Mouse (Mus musculus) kidney, adult 9 months (tissue): ENCODE measurements around the gene Ano6.

Experiments used
- DNase-seq: peaks from one replicate; pipeline ENCODE4 v3.0.0; 2022

Gene Ano6

DNA sequence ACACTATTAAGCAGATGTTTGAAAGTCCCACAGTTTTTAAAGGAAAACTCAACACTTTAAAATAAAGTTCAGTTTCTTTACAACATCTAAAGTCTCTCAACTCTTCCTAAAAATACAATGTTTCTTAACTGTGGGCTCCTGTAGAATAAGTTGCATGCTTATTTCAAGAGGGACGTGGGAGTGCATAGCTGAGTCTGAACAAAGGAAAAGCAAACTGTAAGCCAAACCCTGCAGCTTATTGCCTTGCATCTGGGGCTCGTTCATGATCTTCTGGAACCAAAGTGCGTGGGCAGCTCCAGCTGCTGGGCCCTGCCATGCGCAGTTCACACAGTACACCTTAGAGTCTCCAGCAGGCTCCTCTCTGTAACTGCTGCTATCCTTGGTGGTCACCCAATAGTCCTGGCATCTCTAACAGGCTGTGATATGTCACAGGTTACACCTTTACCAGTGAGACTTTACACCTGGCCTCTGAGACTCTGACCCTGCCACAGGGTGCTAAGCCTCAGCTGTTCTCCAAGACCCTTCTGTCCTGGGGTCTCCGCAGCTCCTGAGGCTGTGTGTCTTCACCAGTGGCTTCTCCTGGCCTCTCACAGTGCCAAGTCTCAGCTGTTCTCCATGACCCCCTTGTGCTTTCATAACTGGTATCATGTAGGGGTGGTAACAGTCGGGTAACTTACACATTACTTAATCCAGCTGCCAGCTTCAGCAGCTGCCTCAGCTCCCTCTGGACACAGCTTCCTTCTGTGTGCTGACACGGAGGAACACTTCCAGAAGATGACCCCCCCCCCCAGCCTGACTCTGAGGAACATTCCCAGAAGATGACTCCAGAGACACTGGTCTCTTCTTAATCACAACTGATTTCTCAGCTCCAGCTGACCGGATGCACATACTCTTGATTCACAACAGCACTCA lies 66.3 kb downstream of the Ano6 start:
- no peak for DNase-seq

DNA sequence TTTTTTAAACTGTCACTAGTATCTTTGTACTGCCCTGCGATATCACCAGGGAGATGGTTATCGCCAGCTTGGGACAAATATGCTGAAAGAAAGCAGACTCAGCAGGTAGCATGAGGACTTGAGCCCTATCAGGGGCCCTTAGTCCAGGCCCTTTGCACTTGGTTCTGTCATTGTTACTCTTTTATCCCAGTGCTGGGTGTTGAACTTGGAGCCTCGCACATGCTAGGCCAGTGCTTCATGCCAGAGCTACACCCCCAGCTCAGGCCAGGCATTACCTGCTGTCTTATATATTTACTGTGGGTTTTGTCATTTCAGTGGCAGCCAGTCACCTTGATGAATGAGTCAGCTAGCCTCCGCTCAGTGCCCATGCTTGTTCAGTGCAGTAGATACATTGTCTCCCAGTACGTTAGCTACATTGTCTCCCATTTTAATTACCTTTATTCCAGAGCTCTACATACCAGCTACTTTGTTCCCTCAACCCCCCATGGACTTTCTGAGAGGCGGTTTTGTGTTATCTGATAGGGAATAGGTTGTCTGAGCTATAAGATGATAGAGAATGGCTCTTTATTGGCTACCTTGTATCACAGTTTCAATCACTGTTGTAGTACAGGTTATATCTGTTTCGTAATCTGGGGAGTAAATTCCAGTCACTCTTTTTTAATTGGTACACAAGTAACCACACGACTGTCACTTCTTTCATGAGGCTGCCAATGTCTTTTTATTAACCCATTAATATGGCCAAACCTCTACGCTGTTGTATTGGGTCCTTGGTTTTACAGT lies 68.4 kb downstream of the Ano6 start:
- no peak for DNase-seq

DNA sequence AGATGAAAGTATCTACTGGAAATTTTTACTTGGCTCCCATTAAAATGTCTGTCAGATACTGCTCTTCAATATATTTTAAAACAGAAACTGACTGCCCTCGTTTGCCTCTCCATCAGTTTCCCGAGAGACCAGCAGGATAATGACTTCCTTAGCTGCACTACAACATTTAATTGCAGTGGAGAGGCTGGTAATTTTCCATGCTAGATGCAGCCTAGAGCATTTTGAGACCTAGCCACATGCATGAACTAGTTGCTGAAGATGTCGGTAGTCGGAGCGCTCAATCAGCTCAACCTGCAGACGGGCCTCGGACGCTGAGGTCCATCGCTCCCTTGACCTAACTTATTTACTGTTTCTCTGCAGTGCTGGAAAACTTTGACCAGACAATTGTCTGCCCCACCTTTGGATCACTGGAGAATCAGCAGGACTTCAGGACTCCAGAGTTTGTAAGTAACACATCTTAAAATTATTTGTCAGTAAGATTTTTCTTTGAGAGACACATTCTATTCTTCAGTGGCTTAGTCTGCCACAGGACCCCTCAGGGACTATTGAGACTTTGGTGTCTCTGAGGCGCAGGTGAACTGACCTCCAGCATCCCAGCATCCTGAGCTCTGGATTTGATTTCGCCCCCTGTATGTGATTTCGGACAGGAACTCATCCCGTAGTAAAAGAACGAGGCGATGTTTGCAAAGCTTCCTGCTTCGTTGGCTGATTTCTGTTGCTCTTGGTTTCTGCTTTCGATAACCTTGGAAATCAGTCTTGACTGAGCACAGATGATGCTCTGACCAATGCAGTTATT lies 73.4 kb downstream of the Ano6 start:
- no peak for DNase-seq

DNA sequence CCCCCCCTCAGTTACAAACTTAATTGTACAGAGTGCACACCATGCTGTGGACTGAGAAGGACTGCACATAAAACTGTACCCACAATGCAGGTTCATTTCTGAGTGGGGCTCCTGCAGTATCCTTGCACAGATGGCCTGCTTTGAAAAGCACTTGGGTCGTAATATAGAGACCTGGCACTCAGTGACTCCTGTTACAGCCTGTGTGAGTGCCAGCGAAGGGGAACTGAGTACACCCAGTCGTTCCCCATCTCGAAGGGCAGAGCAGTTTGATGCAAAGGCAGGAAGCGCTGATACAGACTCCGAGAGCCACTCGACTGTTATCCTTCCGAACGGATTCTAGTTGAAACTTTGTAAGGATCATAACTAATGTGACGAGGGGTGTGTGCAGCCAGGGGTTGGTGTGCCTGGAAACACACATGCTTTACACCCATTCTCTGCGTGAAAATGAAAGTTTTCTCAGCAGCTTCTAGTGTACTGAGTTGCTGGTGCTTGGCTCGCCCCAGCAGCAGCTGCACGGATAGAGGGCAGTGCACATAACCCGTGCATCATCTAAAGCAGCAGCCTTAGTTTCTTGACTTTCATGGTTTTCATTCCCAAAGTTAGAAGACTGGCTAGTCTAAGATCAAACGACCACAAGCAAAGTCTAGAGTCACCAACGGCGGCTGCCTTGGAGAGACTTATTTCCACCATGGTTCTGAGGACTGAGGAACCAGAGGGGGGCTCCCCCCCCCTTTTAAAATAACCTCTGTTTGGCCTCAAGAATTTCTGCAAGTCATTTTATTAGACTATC lies 74.9 kb downstream of the Ano6 start:
- DNase-seq, result no peak

DNA sequence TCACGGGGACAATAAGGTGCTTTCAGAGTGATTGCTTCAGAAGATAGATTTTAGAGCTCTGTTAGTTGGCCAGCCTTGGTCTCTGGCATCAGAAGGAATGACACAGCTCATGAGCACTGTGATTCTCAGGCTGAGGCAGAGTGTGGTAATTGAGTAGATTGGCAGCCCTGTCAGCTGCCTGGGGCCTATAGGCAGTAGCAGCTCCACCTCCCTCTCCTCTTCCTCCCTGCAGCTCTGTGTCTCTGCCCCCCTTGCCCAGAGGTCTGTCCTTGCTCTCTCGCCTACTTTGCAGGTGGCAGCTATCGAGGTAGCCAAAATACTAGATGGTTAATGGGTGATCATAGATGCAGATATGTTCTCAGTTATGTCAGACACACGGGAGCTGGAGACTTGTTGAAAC lies 77.5 kb downstream of the Ano6 start:
- DNase-seq, result no peak

DNA sequence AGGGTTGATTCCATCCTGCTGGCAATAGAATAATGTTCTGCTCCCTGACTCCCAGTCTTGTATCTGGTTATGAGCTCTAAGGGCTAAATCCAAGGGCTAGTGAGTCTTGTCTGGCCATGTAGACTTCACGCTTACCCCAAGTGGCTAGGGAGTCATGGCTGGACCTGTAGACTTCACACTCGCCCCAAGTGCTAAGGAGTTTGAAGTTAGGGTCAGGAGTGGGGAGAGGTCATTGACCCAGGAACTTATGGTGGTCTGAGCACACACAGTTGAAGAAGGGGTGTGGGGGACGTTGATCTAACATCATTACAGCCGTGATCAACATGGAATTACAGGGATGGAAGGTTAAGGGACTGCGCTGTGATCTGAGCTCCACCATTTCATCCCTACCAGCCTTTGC lies 79.0 kb downstream of the Ano6 start:
- no peak for DNase-seq

DNA sequence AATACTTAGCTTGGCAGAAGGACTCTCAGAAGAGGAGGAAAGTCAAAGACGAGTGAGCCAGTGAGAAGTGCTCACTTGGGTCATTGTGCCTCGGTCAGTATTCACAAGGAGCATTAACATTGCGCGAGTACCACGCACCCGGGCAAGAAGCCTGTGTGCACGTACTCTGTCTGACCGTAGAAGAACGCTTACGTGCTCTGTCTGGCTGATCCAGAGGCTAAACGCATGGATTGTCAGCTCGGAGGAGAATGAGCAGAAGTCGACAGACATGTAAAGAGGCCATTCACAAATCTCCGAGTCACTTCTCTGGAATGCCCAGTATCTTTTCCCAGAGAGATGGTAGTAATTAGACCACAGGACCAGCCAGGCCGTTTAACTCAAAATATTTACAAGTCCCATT lies 81.0 kb downstream of the Ano6 start:
- no peak for DNase-seq

DNA sequence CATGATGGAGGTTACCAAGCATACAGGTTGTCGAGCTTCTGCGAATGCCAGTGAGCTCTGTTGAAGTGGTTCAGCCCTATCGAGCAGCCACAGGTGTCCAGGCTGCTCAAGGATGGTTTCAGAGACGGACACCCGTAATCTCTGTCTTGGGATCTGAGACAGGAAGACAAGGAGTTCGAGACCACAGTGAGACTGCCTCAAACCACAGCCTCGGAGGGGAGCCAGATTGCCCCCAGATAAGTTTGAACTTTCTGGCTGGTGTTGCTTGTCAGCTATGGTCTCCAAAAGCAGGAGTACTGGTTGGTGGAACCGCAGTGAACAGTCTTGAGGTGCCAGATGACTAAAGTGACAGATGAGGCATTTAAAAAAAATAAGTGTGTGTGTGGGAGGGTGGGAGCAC lies 81.8 kb downstream of the Ano6 start:
- no peak for DNase-seq

DNA sequence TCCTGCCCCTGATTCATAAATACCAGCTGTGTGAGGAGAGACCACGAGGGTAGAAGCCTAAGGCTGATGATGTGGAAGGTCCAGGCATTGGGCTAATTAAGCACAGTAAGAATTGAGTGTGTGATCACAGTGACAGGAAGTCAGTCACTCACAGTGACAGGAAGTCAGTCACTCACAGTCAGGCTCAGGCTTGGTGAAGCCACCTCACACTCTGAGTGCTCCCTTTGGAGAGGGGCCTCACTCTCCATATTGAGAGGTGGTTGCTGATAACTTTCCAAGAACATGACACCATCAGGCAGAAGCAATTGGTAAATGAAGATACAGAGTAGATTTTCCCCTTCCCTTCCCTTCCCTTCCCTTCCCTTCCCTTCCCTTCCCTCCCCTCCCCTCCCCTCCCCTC lies 82.6 kb downstream of the Ano6 start:
- DNase-seq, result no peak

DNA sequence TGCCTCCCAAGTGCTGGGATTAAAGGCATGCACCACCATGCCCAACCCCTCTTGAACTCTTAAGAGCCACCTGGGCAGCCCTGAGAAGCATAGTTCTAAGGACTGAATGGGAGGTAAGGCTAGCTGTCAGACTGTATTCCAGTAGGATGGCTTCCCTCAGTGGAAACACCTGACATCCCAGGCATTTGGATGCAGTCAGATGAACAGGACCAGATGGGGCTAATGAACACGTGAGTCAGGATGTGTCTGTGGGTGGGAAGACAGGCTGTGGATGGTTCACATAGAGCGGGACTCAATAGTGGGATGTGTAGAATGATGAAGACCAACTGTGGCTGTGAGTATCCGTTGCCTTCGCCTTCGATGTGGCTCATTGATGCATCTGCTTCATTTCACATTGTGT lies 83.6 kb downstream of the Ano6 start:
- no peak for DNase-seq

DNA sequence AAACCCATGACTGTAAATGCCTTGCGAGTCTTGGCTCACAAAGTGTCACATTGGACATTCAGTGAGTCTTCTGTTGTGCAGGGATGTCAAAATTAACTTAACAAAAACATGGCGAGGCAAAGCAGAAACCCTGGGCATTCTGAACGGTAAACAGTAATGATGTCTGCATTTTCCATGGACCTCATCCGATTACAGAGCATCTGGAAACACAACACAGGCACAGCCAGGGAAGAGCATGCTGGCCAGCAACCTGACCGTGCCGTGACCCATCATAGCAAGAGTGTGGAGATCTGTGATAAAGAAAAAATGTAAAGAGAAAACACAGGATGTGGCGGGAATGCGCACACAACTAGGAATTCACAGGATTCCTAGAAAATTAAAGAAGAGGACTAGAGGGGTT lies 84.1 kb downstream of the Ano6 start:
- no peak for DNase-seq

DNA sequence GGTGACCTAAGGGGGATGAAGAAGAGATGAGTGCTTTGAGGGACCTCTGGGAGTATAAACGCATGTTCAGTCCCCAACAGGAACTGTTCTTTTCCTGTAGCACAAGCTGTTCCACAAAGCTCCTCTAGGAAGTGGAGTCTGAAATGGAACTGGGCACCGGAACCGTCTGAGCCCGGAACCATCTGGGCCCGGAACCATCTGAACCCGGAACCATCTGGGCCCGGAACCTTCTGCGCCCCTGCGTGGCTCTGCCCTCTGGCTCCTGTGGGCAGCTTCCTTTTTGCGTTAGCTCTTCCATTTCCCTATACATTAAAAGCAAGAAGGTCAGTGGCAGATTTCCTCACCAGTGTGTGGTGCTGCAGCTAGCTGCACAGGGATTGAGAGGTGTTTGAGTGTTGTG lies 85.3 kb downstream of the Ano6 start:
- no peak for DNase-seq

DNA sequence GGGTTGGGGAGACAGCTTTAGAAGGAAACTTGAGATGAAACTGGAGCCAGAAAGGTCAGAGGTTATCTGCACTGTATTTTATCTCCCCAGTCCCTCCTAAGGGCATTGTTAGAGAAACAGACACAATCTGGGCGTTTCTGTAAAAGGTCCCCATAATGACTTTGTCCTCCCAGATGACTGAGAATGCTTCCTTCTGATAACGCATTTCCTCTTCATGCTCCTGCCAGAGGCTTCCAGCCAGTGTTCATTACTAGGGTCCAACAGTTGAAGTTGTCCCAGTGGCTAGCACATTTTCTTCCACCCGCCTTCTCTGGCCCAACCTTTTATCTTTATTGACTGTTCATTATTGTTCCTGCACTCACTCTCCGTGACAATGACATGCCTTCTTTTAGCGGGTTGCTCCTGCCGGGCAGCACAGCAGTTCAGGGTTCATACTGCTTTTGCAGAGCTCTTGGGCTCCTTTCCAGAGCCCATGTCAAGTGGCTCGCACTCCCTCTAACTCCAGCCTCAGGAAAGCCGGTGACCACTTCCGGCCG lies 90.0 kb downstream of the Ano6 start:
- peak; percentile 56 for DNase-seq

DNA sequence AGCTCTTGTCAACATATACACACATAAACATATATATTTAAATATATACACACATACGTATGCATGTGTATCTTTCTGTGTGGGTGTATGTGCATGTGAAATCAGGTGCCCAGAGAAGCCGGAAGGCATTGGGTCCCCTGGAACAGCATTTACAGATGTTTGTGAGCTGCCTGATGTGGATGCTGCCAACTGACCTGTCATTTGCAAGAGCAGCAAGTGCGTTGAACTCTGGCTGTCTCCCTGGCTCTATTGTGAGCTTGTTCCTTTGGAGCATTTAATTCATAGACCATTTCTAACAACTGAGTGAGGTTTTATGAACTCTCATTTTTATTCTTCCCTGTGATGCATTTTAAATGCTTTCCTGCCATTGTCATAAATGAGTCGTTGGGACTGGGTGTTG lies 91.8 kb downstream of the Ano6 start:
- no peak for DNase-seq

DNA sequence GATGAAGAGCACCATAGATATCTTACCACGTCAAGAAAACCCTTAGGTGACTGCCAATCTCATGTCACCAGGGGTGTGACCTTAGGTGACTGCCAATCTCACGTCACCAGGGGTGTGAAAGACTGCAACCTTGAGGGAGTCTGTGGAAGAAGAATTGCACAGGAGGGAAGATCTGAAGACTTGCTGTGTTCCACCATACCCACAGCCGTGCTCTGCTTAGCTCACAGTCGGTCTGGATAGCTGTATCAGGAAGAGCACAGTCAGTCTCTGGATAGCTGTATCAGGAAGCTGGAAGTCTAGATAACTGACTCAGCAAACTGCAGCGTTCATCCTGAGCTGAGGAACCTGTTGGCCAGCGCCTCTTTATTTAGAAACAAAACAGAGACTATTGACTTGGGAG lies 92.9 kb downstream of the Ano6 start:
- no peak for DNase-seq

DNA sequence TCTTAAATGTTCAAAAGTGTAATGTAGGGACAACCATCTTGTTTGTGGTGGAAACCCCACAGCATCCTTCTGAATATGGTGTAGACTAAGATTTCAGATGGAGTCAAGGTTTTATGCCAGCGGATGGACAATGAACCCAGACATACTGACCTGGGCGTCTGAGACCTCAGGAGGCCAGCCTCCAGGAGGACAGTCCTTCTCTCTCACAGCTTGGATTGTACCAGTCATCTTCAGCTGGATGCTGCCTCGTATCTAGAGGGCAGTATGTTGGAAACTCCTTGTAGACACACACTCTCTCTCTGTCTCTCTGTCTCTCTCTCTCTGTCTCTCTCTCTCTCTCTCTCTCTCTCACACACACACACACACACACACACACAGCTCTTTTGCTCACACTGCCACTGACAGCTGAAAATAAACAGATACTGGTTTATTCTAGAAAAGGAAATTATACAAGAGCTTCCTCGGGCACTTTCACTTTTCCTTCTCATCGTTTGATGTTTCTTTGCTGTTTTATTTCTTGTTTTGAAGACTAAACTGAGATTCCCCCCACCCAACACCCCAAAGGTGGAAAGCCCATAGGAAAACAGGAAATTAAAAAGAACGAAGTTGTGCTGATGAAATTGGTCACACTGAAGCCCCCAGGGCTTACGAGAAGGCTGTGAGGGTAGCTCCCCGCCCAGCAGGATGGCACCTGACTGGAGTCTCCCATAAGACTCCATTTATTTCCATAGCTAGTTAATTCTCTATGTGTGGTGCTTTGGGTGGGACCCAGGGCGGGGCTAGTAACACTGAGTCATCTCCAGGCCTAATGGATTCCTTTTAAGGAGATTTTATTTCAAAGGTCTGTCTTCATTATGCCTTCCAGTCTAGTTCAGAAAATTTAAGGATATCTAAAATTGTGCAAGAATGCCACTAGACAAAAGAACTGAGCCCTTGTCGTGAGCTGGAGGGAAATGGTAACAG lies 94.3 kb downstream of the Ano6 start:
- DNase-seq, result no peak

DNA sequence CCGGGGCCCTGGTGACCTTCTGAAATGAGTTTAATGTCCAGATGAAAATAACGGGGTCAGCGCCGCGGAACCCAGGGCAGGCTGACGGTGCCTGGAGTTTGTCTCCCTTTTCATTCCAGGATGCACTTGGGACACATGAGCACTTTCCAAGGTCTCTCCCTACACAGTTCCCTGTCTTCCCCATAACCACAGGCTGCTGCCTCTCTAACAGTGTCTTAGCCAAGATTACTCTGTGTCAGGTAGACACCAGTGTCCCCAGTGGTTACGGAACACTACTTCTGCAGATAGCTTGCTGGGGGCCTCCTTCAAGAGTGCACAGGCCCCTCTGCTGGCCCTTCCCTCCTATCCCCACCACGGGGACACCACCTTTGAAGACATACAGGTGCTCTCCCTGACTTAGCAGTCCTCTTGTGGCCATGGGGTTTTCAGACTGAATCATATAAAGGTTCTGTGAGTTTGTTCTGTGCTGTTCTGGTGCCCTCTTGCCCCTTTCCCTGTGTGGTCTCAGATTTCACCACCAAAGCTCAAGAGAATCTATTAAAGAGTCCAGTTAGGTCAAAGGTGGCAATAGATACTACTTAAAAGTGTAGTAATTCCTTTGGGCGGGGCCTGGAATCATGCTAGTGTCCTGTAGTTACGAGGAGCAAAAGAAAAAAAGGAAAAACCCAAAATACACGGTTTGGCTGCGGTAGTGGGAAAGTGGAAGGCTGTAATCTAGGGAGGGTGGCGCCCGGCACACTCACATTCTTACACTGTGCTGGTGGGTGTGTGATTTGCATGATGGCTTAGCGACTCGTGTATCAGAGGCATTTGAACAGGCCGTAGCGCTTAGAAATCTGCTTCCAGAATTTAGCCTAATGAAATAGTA lies 95.5 kb downstream of the Ano6 start:
- DNase-seq, result no peak

DNA sequence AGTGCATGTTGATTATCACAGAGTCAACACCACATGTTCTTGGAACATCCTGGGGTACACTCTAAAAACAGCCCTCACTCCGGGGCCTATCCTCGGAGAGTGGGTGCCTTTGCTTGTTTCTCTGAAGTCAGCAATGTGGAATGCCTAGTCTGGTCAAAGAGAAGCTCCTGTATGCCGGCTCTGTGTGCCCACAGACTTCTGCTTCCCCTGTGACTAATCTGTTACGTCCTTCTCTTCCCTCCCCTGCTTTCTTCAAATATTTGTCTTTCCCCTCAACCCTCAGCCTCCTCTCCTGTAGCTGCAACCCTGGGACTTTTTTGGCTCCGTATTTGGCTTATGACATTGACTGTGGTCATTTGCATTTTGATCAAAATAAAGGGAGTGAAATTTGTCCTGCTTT lies 96.7 kb downstream of the Ano6 start:
- DNase-seq, result no peak

DNA sequence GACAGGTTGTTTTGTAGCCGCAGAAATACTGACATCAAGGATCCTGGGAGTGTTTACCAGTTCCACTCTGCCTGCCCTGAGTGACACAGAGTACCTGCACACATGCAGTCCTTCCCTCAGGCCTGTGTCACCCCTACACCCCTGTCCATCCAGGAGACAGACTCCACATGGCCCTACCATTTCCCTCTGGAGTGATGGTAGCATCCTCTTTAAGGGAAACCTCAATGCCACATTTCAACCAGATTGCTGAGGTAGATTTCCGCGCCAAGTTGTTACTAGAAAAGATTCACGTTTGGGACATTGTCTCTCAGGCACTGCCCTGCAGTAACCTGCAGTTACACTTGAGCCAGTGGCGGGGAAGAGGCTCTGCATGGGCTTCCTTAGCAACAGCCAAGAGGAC lies 97.9 kb downstream of the Ano6 start:
- no peak for DNase-seq

DNA sequence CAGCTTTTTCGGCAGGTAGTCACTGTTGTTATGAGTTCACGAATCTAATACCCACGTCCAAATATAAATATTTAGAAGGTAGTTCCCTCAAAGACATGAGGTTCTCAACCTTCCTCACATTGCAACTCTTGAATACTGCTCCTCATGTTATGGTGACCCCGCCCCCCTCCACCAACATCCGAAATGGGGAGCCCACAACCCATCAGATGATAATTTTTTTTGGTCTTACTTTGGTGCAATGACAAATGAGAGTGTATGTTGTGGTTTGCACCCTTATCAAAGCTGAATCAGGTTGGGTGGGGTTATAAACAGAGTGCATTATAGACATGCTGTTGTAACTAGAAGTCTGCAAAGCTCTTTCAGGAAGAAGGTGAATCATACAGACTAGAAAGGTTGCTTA lies 99.7 kb downstream of the Ano6 start:
- DNase-seq, result no peak
